Mouse (Mus musculus): ENCODE data around the gene Dlat.
A peak's percentile ranks its signal among the peaks of the same experiment; 100 is the strongest.

Dlat gene

DNA sequence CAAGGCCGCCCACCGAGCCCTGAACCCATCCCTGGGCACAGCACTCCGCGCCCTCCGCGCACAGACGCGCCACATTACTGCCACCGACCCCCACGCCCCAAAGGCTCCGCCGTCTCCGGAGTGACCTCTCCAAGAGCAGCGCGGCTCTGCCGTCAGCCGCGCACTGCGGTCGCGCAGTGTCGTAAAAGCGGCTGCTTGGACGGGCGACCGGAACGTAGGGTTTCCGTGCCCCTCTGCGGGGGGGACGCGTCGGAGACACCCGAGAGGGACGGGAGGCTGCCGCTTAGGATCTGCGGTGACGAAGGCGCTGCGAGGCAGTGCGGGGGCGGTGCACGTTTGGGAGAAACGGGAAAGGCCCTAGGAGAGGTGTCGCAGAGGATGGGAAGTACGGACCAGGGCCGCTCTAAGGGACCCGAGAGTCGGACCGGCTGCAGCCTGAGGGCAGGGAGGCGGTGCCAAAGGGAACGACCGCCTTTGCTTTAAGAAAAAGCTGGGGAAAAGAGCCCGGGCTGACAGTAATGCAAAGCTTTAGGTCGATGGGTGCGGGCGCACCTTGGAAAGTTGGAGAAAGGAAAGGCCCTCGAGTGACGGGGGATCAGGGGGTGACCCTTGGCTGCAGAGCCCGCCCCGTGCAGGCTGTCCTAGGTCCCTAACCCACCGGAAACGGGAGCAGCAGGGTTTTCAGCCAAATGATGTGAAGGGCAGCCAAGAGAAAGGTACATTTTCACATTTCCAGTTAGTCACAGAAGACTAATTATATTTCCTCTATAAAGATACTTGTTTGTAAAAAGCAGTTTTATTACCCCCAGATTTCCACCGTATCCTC is at the start of gene Dlat:
Gene Dlat, minus strand, starts transcription at position 389 of the 826 bp plus-strand sequence.
- peak; percentile 86 for DNase-seq

DNA sequence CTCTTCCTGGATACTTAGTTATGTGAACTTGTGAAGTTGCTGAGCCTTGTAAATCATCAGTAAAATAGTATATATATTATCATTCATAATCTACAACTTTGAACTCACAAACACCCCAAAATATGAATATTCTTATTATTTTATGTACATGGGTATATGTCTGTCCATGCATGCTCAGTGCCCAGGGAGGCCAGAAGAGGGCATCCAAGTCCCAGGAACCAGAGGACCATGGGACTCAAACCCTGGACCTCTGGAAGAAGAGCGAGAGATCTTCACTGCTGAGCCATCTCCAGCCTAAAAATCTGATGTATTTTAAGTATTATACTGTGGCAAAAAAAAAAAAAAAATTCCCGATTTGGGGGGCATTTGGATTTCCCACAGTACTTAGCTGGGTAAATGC is 49.5 kb upstream of the Dlat start:
- peak; percentile 30 for DNase-seq

DNA sequence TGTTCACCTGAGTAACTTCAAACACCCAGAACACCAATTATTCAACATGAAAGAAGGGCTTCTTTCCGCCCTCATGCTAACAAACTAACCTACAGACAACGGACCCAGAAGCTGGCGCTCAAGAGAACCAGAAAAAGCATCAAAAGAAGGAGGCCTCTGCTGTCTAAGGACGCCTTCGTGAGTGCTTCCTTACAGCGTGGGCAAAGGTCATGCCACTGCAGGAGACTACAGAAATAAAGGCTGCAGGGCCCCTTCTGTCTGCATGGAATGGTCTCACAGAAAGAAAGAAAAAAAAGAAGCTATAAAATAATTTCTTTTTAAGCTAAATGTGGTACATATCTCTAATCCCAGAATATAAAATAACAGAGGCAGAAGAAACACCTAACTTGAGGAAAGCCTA is 45.3 kb upstream of the Dlat start:
- no peak for DNase-seq

DNA sequence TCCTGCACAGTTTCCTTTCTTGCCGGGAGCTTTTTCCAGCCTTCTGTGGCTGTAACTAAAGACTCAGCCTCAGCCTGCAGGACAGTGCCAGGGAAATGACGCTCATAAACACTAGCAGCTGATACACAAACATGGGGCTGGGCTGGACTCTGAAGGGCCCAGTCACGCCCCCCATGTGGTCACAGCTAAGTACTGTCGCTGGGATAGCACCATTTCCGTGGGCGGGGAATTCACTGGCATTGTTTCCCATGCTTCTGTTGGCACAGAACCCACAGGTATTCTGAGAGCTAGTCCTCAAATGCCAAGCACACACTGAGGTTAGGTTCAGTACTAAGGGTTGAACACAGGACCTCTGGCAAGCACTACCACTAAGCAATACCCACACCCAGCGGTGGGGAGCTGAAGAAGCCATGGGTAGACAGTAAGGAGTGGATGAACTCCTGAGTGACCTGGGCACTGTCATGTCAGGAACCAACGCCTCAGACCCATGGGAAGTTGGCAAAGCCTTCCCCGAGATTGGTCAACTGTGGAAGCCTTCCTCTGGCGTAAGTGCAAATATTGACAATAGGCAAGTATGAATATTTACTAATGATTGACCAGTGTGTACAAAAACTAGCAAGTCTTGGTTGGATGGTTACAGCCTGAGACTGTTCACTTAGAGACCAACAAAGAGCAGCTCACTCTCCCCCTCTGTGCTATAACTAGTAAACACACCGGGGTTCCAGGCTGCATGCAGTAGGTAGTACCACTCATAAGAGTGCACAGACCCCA is 41.5 kb upstream of the Dlat start:
- DNase-seq = no peak

DNA sequence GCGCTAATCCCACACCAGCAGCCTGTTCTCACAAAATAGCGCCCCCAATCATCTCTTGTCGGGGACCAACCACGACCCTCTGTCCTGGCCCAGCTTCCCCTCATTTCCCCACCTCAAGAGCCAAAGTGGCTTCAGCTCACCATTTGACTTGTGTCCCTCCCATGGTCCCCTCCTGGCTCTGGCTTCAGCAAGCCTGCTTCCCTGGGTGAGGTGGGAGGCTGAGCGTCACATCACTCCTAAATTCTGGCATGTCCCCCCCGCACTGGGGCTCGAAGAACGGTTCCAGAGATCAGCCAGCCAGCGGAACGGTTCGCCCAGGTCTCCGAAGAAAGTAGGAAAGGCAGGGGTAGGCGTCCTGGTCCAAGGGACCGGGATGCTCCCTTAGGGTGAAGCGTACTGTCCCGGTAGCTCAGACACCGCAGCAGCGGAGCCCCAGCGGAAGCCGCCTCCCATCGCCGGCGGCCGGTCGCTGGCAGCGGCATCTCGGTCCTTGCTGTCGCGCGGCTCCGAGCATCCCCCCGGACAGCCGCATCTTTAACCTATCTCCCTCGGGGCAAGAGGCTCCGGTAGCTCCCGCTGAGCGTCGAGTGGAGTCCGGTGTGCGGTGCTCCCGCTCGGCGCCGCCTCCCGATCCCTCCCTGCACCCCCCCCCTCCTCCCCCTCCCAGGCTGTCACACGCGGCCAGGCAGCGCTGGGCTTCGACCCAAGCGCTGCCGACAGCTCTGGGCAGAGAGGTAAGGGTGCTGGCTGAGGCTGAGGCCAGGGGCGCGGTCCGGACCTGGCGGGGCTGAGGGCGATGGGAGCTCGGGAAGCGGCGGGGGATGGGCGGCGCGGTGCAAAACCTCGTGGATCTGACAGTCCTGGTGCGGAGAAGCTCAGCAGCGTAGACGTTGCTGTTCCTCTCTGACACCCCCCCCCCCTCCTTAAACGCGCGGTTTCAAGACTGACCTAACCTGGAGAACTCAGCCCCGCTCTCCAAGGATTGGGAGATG is 39.1 kb upstream of the Dlat start:
- DNase-seq = peak; percentile 33

DNA sequence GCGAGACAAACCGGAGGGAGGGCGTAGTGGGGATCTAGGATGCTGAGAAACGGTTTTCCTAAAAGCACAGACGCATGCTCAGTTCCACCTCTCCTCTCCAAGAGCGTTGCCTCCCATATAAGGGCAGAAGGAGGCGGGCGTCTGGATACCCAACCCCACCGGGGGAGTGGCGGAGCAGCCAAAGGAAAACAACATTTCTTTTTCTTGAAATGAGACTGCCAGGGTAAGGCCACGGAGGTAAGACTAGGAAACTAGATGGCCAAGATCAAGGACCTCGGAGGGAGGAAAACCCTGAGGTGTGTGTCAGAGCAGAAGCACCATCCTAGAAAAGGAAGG is 38.1 kb upstream of the Dlat start:
- DNase-seq = peak; percentile 52

DNA sequence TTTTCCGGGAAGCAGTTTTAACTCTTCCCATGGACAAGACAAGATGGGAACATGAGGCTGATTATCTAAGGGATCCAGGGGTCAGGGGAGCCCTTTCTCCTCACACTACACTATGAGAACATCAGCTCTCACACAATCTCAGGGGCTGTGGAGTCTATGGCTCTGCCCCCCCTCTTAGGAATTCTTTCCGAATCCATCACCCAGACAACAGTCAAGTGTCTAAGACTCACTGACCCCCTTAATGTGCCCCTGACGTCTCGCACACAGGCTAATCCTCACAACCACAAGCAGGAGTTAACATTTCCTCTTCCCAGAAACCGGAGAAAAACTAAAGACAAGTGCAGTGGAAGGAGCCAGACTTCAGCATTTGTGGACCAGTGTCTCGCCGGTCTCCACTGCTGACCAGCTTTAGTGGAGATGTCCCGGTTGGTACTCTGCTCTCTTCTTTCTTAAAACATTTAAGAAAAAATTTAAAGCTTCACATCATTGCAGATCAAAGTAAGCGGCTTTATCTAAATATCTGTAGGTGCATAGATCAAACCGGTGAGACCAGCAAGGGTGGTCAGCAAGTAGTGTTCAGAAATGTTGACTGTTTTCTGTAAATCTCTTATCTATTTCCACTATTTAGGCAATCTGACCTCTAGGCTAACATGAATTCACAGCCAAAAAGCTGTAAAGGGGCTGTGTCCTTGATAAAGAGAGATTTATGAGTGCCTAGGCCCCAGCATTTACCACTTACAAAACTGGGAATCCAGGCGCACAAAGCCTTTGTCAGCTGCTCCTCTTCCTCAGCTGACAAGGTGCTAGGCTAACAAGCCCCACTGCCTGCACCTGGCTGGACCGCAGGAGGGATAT is 37.5 kb upstream of the Dlat start:
- no peak for DNase-seq

DNA sequence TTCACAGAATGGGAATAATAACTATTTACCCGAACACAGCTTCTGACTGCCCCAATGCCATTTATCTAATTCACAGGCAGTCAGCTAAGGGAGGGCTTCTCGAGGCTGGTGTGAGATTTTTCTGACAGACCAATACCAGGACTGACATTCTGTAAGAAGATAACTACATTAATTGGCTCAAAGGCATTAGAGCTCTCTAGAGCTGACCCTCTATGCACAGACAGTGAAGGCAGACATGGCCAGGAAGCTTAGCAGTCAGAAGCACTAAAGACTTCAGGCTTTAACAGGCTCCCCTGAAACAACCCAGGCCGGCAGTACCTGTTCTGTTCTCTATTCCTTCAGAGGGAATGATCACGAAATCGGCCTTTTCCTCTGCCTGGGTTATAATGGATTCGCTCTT is 35.6 kb upstream of the Dlat start:
- no peak for DNase-seq

DNA sequence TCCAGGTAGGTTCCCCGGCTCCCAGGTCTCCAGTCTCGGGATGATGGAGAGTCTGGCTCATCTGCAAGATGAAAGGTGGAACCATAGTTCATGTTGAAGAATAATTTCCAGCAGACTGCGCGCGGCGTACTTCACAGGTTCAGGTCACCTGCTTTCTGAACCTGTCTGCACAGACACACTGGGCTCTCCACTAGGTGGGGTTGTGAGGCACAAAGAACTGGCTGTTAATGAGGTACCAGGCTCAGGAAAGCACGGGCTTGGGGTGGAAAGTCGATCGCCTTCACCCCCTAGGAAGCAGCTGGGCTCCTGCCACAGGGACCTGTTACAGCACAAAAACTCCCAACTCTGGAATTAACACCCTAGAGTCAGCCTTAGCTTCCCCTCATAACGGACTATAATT is 34.1 kb upstream of the Dlat start:
- peak; percentile 70 for DNase-seq

DNA sequence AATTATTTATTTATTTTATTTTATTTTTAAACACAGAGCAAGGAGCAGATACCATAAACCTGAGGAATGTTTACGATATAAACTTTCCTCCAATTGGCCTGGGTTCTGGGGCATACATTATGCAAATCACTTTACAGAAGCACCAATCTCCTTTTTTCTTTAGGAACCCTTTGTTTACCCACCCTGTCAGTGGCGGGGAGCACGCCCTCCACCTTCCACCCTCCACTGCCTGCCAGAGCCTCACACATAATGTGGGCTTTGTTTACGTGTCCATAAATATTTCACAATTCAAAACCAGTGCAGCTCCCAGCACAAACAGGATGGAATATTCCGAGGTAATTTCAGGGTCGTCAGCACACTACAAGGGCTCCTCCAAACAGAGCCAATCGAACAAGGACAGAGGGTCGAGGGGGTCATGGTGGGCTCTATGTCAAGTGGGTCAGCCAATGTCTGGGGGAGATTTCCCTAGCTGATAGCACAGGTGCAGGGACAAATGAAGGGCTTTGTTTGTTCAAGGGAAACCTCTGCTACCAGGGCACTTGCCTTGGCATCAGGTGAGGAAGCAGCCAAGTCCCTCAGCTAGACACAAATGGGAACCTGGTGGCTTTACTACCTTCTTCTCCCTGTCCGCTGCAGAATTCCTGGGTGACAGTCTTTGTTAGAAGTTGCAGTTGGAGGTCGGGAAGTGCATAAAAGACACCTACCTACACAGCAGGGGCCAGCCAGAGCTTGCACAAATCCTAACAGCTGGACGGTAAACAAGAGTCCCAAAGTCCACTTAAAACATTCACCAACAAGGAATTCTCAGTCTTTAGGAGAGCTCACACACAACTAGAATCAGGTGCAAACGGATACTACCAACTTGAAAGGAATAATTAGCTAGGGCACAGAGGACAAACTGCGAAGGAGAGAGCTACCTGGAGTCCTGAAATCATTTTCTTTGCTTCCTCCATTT is 33.3 kb upstream of the Dlat start:
- DNase-seq = no peak

DNA sequence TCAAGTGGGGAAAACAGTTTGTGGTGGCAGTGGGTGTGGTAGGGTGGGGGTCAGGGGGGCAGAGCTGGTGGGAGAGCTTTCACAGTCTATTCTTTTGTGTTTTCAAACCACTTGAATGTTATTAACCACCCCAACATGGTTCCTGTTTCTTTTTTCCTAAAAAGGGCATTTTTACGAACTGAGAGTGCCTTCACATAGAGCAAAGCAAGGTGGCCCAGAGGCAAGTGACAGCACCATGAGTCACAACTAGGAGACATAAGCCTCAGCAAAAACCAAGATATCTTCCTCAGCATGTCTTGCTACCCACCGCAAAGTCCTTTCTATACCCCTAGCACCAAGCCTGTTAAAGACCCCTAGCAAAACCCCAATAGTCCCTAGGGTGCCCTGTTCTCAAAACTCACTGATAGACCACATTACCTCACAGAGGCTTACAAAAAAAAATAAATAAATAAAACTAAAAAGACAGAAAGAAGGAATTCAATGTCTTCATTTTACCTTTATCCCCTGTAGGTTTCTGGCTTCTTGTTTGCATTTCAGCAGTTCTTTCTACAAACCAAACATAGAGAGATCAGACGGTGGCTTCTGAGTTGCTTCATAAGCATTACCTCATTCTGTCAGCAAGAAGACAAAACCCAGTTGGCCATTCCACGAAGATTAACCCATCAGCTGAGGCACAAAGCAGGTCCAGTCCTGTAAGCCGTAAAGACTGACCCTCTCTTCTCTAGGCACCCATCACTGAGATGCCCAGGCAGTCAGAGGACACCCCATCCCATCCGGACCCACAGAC is 27.5 kb upstream of the Dlat start:
- DNase-seq = no peak

DNA sequence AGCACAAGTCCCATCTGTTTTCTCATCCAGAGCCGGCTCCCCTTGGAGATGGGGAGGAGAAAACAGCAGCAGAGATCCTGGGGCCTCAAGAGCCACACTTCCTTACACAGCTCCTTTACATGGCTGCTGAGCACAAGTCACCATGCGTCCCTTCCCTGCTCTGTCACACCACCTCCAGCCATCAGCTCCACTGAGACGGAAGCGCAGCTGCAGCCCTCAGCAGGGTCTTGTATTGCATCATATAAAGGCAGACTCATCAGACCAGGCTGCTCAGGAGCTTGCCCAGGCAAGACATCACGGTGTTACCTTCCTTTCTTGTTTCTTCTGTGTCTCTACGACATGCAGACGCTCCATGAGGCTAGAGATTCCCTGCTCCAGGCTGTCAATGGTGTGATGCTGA is 22.1 kb upstream of the Dlat start:
- no peak for DNase-seq

DNA sequence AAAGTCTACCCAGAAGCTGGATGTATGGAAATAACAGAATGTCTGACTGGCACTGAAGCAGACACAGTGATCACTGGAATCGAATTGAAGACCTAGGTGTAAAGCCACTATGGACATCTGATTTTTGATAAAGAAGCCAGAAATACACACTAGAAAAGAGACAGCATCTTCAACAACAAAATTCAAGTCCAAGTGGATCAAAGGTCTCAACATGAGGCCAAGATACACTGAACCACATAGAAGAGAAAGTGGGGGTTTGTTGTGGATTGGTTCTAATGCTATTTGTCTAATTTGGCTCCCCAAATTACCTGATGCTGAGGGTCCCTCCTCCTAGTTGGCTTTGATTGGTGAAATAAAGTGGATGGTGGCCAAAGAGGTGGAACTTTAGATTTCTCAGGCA is 19.8 kb upstream of the Dlat start:
- no peak for DNase-seq

DNA sequence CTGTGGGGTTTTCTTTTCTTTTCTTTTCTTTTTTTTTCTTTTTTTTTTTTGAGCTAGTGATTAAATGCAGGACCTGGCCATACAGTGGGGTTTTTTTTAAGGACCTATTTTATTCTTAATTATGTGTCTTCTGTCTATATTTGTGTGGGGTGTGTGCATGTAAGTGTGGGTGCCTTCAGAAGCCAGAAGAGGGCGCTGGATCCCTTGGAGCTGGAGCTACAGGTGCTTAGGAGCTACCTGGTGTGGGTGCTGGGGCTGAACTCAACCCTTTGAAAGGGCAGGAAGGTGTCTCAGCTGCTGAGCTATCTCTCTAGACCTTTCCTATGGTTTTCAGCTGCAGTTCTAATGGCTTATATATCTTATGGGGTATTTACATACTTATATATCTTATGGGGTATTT is 15.2 kb upstream of the Dlat start:
- no peak for DNase-seq

DNA sequence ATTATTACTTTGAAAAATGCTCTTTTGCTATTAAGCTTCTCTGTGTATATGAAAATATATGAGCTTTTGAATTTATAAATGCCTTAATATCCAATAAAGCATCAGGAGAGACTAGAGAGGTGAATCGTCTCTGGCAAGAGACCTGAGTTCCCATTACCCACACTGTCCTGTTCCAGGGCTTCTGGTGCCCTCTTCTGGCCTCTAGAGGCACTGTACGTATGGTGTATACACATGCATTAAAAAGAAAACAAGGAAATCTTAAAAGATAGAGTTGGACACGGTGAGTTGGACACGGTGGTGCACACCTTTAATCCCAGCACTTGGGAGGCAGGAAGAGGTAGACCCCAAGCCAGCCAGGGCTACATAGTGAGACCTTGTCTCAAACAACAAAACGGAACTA is 11.1 kb upstream of the Dlat start:
- DNase-seq = peak; percentile 77

DNA sequence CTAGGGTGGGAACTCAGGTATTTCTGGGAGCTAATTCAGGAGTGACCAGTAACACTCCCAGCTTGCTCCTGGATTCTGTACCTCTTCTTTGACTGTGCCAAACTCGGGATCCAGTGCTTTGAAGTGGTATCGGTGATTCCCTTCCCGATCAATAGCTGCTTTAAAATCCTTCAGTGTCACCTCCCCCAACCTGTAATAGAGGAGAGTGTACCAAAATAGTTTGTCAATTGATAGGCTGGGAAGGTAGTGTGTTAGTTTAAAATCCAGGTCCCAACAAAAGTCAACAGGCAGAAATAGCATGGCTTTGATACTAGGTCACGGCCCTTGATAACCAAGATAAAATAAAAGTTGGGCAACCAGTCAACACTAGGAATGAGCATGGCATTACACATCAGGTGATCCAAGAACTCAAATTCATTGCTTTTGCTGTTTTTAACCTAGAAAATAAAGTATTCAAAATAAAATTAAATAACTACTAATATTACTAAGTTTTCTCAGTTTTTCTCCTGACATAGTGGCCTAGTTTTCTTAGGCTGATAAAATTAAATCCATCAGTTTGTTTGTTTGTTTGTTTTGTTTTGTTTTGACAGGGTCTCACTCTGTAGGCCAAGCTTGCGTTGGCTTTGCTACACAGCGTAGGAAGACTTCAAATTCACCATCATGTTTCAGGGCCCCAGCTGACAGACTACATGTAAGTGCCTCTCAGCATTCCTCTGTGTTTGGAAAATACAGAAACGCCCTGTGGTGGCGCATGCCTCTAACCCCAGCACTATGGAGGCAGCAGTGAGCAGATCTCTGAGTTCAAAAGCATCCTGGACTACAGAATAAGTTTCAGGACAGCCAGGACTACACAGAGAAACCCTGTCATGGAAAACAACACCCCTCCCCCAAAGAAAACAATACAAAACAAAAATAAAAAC is 8.3 kb upstream of the Dlat start:
- DNase-seq = no peak

DNA sequence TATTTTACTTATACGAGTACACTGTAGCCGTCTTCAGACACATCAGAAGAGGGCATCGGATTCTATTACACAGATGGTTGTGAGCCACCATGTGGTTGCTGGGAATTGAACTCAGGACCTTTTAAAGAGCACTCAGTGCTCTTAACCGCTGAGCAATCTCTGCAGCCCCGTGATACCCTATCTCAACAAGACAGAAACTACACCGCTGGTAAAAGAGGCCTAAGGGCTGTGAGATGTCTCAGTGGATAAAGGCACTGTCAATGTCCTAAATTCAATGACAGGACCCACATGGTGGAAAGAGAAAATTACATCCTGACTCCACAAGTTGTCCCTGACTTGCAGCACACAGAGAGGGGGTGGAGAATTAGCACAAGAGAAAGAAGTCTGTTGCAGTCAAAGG is 6.9 kb upstream of the Dlat start:
- no peak for DNase-seq

DNA sequence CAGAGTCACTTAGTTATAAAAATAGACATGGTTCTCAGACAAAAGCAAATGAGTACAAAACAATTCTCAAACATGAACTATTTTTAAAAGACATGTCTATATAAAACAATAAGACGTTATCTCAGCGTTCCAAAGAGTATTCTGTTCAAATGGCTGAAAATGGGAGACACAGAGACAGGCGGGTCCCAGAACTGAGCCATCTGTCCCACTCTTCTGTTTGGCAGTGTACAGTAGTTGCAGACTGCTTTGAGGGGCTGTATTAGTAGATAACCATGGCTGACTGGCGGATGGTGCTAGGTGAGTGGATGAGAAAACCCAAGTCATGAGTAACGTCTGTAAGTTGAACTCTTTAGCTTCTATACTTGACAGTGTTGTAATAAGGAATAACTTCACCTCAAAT is 5.2 kb upstream of the Dlat start:
- DNase-seq = no peak

DNA sequence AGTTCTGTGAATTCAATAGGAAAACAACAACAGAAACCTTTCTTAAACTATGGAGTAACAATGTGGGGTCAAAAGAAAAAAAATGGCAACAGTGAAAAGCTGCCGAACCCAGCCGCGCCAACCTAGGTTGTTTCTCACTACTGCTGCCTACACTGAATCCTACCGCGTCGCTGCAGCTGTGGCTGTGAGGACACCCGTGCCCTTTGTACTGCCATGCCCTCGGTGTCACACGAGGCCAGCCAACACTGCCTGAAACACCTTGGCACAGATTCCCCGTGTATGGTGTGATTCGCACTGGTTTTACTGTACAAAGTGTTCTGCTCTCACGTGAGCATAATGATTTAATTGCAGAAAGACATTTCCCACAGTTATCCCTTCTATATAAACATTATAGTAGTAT is 851 bp upstream of the Dlat start:
- DNase-seq = peak; percentile 55
